Mouse (Mus musculus) liver, embryonic 13.5 days (tissue): Measurements from ENCODE around the gene Gm4924. TPM values are rescaled to one million over a fixed set of nuclear protein-coding genes. Genes with fewer than 3 reads are reported as not detected.

Experiments used
- polyA plus RNA-seq: library from polyadenylated mRNA; unstranded; fragments of >200 nt; fragmentation: Nextera tagmentation; extraction: Ambion mirVana; gene quantifications from 2 replicates; pipeline ENCODE4 v1.2.1, GENCODE M21; 2015

The Gm4924 gene
- polyA plus RNA-seq, 1 experiment from 2014 or later = 1.8 TPM

Other genes with a start within 250 kb of the Gm4924 start
- 1.2 TPM in 2 replicates for gene AU041133, start 226.2 kb upstream of the Gm4924 start, polyA plus RNA-seq
- 2.3 and 3.3 TPM in 2 replicates for gene Zfp938, start 113.0 kb upstream of the Gm4924 start, polyA plus RNA-seq
- not detected in 2 replicates for gene 4932415D10Rik, start 37.7 kb upstream of the Gm4924 start, polyA plus RNA-seq
- gene Gm1553, start 138.4 kb downstream of the Gm4924 start, polyA plus RNA-seq = not detected in 2 replicates